Mouse (Mus musculus): ENCODE data around the gene Nptx2. TPM values are rescaled to one million over a fixed set of nuclear protein-coding genes. Genes with fewer than 3 reads are reported as not detected.

Gene Nptx2
- total and polyA plus RNA-seq, 2 experiments from 2014 or later, result 7.6 to 36.1 TPM

DNA sequence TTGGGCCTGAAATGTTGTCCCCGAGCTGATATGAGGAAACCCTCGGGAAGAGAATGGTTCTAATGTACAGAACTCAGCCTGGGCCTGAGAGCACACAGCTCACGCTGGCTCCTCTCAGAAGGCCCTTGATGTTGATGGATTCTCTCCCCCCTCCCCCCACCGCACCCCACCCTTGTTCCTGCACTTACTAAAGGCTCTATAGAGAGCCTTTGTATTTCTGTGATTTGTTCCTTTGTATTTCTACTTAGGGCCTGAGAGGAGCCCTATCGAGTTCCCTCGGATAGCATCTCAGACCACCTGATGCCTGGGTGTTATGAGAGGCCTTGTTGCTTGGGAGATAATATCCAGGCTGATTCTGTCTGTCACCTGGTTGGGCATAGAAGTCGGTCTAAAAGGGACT is 36.3 kb upstream of the Nptx2 start:
- no peak overlapping the region for H3K4me2 ChIP-seq (ENCODE audit: low read depth, low read length)
- H3K4me1 ChIP-seq (ENCODE audit: insufficient read depth, low read length), result no peaks in the 10 kb centered on the region
- H3K4me3 ChIP-seq (ENCODE audit: low read length), result no peak overlapping the region
- no peaks in the 10 kb centered on the region for H3K36me3 ChIP-seq (ENCODE audit: insufficient read depth, low read length)
- no peaks in the 10 kb centered on the region for H3K9me3 ChIP-seq (ENCODE audit: low read length)
- DNase-seq (ENCODE audit: low spot score) (no peak), ATAC-seq (no peak)
- H3K27ac ChIP-seq, result no peak overlapping the region
- no peak for TF ChIP-seq CTCF (IDR thresholded peaks at IDR 0.05; ENCODE audit: low read depth)
- WGBS, result 36% methylated on average over 7 of the region's 7 CpGs
- no peak overlapping the region for H3K9ac ChIP-seq (replicated peaks; ENCODE audit: low read length)
- H3K27me3 ChIP-seq (ENCODE audit: insufficient read depth, low read length), result no peaks in the 10 kb centered on the region

DNA sequence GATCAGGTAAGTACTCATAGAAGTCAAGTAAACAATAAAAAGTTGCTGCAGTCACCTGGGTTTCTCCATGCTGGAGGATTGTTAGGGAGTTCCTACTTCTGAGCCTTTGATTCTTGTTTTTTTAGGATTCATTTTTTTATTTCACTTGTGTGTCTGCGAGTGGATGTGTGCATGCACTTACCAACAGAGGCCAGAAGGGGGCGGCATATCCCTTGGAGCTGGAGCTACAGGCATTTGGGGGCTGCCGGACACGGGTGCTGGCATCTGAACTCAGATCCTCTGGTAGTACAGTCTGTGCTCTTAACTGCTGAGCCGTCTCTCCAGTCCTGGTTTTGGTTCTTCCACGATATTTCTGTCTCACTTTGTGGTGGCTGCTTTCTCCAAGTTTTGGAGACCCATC is 31.0 kb upstream of the Nptx2 start:
- WGBS, result 62% methylated on average over 6 of the region's 6 CpGs
- no peaks in the 10 kb centered on the region for H3K27me3 ChIP-seq (ENCODE audit: insufficient read depth, low read length)
- no peak for DNase-seq (ENCODE audit: low spot score)
- H3K36me3 ChIP-seq (ENCODE audit: insufficient read depth, low read length), result no peaks in the 10 kb centered on the region
- no peaks in the 10 kb centered on the region for H3K4me1 ChIP-seq (ENCODE audit: insufficient read depth, low read length)
- H3K4me3 ChIP-seq (ENCODE audit: low read length), result no peak overlapping the region
- no peak overlapping the region for H3K9ac ChIP-seq (replicated peaks; ENCODE audit: low read length)
- no peak overlapping the region for H3K27ac ChIP-seq
- TF ChIP-seq CTCF (IDR thresholded peaks at IDR 0.05; ENCODE audit: low read depth), result peak; percentile 47
- no peak for ATAC-seq
- H3K4me2 ChIP-seq (ENCODE audit: low read depth, low read length), result no peak overlapping the region
- no peaks in the 10 kb centered on the region for H3K9me3 ChIP-seq (ENCODE audit: low read length)

DNA sequence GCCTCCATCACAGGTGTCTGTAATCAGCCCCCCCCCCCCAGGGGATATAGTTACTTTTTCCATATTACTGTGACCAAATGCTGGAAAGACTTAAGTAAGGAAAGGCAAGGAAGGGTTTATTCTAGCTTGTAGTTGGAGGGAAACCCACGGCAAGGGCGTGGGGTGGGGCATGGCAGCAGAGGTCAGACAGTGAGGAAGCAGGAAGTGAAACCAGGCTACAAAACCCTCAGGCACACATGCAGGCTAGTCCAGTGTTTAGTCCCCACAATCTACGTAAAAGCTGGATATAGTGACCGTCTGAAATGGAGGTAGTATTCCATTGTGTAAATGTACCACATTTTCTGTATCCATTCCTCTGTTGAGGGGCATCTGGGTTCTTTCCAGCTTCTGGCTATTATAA is 30.5 kb upstream of the Nptx2 start:
- H3K4me2 ChIP-seq (ENCODE audit: low read depth, low read length), result no peak overlapping the region
- H3K9me3 ChIP-seq (ENCODE audit: low read length), result no peaks in the 10 kb centered on the region
- H3K27ac ChIP-seq, result no peak overlapping the region
- no peaks in the 10 kb centered on the region for H3K36me3 ChIP-seq (ENCODE audit: insufficient read depth, low read length)
- H3K4me3 ChIP-seq (ENCODE audit: low read length), result no peak overlapping the region
- no peak overlapping the region for H3K9ac ChIP-seq (replicated peaks; ENCODE audit: low read length)
- no peak for TF ChIP-seq CTCF (IDR thresholded peaks at IDR 0.05; ENCODE audit: low read depth)
- no peaks in the 10 kb centered on the region for H3K27me3 ChIP-seq (ENCODE audit: insufficient read depth, low read length)
- no peaks in the 10 kb centered on the region for H3K4me1 ChIP-seq (ENCODE audit: insufficient read depth, low read length)
- DNase-seq (ENCODE audit: low spot score) (no peak), ATAC-seq (no peak)
- WGBS, result 89% methylated on average over 4 of the region's 4 CpGs

DNA sequence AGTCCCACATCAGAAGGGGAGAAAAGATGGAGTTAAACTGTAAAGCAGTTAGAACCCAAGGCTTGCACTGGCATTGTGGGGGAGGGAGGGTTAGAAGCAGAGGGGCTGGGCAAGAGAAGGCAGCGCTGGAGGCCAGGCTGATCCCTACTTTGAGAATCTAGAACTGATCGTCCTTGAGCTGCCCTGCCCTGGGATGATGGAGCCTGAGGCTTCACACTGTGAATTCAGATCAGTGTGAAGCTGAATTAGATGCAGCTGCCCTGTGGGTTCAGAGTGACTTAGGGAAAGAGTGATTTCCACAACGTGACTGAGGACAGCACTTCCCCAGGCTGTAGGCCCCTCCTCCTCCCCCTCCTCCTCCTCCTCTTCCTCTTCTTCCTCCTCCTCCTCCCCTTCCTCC is 25.6 kb upstream of the Nptx2 start:
- H3K36me3 ChIP-seq (ENCODE audit: insufficient read depth, low read length), result no peaks in the 10 kb centered on the region
- DNase-seq (ENCODE audit: low spot score) (no peak), ATAC-seq (no peak)
- WGBS, result 23% methylated on average over 3 of the region's 3 CpGs
- no peak overlapping the region for H3K4me3 ChIP-seq (ENCODE audit: low read length)
- H3K27me3 ChIP-seq (ENCODE audit: insufficient read depth, low read length), result no peaks in the 10 kb centered on the region
- H3K27ac ChIP-seq, result no peak overlapping the region
- H3K9ac ChIP-seq (replicated peaks; ENCODE audit: low read length), result no peak overlapping the region
- TF ChIP-seq CTCF (IDR thresholded peaks at IDR 0.05; ENCODE audit: low read depth), result no peak
- no peaks in the 10 kb centered on the region for H3K9me3 ChIP-seq (ENCODE audit: low read length)
- no peaks in the 10 kb centered on the region for H3K4me1 ChIP-seq (ENCODE audit: insufficient read depth, low read length)
- no peak overlapping the region for H3K4me2 ChIP-seq (ENCODE audit: low read depth, low read length)

DNA sequence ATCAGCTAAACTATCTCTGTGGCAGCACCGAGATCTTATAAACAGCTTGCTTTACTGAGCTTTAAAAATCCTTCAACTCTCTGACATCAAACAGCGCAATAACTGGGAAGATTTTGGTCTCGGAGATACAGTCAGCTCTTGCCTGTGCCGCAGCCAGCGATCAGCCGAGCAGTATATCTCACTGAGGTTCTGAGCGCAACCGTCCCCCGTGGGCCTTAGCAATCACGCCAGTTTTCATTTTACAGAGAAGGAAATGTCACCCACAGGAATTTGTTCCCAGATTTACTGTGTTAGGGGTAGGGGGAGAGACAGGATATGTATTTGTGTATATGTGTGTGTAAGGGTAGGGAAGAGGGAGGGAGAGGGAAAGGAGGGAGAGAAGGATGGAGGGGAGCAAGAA is 20.9 kb upstream of the Nptx2 start:
- Histone ChIP-seq H3K4me1 (ENCODE audit: insufficient read depth, low read length) (no peaks in the 10 kb centered on the region), H3K4me2 (ENCODE audit: low read depth, low read length) (no peak overlapping the region), H3K9me3 (ENCODE audit: low read length) (no peaks in the 10 kb centered on the region), H3K36me3 (ENCODE audit: insufficient read depth, low read length) (no peaks in the 10 kb centered on the region), H3K27ac (no peak overlapping the region), H3K27me3 (ENCODE audit: insufficient read depth, low read length) (no peaks in the 10 kb centered on the region), H3K4me3 (ENCODE audit: low read length) (no peak overlapping the region), H3K9ac (replicated peaks; ENCODE audit: low read length) (no peak overlapping the region)
- ATAC-seq (no peak), DNase-seq (ENCODE audit: low spot score) (no peak)
- TF ChIP-seq CTCF (IDR thresholded peaks at IDR 0.05; ENCODE audit: low read depth), result no peak
- WGBS, result 79% methylated on average over 10 of the region's 10 CpGs

DNA sequence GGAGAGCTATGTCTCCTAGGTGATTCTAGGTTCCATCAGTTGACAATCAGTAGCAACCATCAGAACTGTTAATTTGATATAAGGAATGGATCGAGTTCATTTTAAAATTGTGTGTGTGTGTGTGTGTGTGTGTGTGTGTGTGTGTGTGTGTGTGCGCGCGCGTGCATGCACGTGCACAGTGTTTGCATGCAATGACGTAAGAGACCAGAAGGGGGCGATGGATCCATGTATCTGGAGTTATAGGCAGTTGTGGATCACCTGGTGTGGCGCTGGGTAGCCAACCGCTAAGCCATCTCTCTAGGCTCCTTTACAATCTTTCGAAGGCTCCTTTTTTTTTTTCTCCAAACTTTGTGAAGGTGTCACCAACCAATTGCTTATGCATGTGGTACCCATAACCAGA is 16.6 kb upstream of the Nptx2 start:
- Histone ChIP-seq H3K4me3 (ENCODE audit: low read length) (no peak overlapping the region), H3K9me3 (ENCODE audit: low read length) (no peaks in the 10 kb centered on the region), H3K9ac (replicated peaks; ENCODE audit: low read length) (no peak overlapping the region), H3K4me2 (ENCODE audit: low read depth, low read length) (no peak overlapping the region), H3K36me3 (ENCODE audit: insufficient read depth, low read length) (no peaks in the 10 kb centered on the region), H3K4me1 (ENCODE audit: insufficient read depth, low read length) (no peaks in the 10 kb centered on the region), H3K27ac (no peak overlapping the region), H3K27me3 (ENCODE audit: insufficient read depth, low read length) (no peaks in the 10 kb centered on the region)
- DNase-seq (ENCODE audit: low spot score) (no peak), ATAC-seq (no peak)
- 97% methylated on average over 11 of the region's 11 CpGs for WGBS
- 0 out of 2 replicates have a peak, but pooled peaks have one; percentile 3 for TF ChIP-seq CTCF (IDR thresholded peaks at IDR 0.05; ENCODE audit: low read depth)

DNA sequence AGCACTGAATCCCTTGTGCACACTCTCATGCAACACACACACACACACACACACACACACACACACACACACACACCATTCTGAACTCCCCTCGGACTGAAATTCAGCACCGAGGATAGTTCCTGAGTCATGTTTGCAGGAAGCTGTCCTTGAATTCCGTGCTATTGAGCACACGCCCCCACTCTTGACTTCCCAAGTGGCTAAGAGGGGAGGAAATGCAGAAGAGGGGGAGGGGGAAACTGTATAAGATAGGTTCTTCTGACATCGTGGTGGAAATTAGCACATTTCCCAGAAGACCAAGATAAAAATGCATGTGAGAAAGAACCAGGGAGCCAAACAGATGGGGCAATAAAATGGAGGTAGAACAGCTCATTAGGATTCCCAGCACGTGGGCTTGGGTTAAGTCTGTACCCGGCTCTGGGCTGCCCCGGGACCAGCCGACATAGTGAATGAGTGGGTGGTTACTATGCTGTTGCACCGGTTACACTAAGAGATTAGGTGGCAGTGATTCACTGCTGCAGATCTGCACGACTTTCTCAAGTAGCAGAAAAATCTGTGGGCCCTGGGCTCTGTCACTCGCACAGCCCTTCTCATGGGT is 2.9 kb upstream of the Nptx2 start:
- H3K27me3 ChIP-seq (ENCODE audit: insufficient read depth, low read length), result peaks cover 10% of the 10 kb centered on the region
- ATAC-seq (no peak), DNase-seq (ENCODE audit: low spot score) (peak; percentile 43)
- 20% methylated on average over 12 of the region's 12 CpGs for WGBS
- H3K36me3 ChIP-seq (ENCODE audit: insufficient read depth, low read length), result no peaks in the 10 kb centered on the region
- no peaks in the 10 kb centered on the region for H3K9me3 ChIP-seq (ENCODE audit: low read length)
- no peak overlapping the region for H3K4me2 ChIP-seq (ENCODE audit: low read depth, low read length)
- no peaks in the 10 kb centered on the region for H3K4me1 ChIP-seq (ENCODE audit: insufficient read depth, low read length)
- H3K4me3 ChIP-seq (ENCODE audit: low read length), result no peak overlapping the region
- H3K9ac ChIP-seq (replicated peaks; ENCODE audit: low read length), result no peak overlapping the region
- H3K27ac ChIP-seq, result no peak overlapping the region
- TF ChIP-seq CTCF (IDR thresholded peaks at IDR 0.05; ENCODE audit: low read depth), result no peak

Data from hindbrain, postnatal 0 days (tissue).